Mouse (Mus musculus) 416B (cell line): Measurements from ENCODE around the gene Fgf8.

ENCODE experiments used
- DNase-seq: peaks from one replicate; pipeline ENCODE4 v3.0.0; 2011; ENCODE audit warnings: low read depth

Gene Fgf8

DNA sequence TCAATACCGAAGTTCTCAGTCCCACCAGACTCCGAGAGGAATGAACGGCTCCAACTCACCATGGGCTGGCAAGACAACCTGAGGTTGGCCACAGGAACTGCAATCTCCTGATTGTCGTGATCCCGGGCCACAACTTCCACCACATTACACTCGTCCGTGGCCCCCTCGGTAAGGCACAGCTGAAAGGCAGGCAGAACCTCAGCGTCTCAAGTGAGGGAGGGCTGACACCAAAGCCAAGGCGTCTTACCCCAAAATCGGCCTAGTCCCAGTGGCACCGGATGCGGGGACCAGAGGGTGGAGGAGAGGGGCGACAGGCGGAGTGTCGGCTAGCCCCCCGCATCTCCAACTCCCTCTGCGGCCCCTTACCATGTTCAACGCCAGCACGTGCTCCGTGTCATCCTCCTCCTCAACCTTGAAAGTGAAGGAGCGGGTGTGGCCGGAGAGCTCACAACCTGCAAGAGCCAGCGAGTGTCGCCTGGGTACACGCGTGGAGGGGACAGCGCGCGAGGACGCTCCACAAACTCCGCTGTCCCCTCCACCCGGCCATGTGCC is 6.1 kb upstream of the Fgf8 start:
- DNase-seq, result peak; percentile 59

DNA sequence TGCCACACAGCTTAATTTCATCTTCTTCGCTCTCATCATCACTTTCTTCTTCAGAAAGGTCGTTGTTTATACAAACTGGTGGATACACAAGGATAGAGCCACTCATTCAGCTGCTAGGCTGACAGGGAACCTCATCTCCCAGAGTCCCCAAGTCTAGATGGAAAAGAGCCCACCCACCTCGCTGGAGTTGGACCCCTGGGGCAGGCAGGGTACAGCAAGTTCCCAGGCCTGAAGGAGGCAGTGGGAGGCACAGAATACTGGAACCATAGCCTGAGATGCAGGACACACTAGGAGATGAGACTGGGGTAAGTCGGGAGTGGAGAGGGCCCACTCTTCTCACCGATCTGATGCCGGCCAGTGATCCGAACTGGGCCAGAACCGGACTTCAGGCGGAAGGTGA is 5.5 kb upstream of the Fgf8 start:
- peak; percentile 20 for DNase-seq

DNA sequence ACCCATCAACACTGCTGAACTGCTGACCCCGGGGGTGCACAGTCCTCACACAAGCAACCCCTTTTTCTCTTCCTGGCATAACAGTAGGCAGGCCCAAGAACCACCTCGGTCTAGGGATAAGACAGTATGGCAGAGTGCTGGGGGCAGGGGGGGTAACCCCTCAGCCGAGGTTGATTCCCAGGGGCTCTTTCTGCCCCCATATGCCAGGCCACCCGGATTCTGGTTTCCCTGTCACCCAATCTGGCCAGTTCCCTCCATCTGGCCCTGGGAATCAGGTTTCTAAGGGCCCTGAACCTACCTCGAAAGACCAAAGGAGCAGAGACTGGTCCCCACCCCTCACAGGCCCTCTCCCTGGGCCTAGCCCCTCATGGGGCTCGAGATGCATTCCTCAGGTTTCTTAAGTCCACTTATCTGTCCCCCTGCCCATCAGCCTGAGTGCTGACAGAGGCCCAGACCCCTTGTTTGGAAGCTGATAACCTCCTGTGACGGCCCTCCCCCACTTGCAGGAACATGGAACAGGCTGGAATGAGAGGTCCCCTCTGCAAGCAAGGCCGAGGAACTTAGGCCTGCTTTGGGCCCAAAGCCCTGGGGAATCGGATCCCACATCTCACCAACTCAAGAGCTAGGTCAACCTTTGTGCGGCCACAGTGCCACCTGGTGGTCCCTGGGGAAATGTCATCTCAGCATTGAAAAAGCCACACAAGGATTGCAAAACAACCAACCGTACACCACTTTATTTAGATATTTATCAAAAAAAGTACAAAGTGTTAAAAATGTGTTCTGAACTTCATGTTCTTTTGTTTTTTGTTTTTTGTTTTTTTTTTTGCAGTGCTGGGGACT is 4.5 kb upstream of the Fgf8 start:
- peak; percentile 92 for DNase-seq

DNA sequence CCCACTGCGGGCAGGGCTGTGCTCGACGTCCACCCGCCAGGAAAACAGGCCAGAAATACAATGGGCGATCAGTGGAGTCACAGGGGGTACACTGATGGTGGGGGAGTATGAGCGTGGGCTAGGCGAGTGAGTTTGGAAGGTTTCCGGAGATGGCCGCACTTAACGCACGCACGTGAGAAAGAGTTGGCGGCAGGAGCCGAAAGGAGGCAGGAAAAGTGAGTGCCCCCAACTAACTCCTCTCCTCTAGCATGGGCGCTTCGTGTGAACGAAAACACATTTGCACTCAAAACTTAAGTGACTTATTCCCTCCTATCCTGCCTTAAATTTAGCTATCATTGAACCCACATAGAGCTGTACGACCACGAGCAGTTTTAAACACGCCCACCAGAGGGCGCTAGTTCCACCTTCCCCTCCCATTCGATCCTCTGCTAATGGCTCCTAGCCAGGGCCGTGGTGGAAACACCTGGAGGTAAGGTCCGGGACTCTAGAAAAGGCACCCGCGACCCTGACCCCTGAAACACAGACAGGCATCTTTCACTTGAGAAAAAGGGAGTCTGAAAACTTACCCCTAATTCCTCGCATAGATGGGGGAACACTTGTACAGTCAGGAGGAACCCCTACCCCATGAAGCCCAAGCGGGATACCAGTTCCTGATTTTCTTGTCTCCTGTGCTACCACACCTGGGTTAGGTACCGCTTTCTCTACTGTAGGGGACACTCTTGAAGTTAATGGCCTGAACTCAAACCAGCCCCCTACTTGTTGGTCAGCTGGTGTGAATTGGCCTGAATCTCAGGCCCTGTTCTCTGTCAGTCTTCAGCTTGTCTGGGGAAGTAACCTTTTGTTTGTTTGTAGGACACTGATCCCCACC is 3.7 kb upstream of the Fgf8 start:
- peak; percentile 71 for DNase-seq

DNA sequence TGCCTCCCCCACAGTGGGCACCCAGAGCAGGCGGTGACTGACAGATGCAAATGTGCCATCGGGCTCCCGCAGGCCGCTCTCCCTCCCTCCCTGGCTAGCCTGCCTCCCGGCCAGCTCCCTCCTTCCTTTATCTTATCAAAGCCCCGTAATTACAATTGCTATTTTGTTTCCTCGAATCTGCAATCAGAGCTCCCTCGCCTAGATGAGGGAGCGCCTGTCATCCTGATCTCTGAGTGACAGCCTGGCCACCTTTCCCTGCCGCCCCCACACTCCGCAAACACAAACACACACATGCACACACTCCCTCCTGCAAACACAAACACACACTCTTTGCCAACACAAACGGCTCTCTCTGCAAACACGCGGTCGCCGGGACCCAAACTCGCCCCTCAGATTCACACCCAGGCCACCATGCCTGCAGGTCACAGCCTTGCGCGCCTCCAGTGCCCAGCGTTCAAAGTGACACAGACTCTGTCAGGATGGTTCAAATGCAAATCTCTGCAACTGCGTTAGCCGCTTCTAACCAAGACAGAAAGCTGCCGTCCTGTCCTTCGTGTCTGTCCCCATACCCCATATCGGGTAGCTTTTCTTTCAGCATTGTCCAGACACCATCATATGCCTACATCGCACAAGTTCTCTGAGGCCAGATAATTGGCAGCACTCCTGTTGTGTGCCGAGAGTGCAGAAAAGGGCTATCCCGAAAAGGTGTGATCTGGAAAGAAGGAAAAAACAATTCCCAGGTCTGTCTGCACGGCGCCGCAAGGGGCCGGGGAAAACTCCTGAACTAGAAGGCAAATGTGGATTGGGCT is 2.8 kb upstream of the Fgf8 start:
- no peak for DNase-seq

DNA sequence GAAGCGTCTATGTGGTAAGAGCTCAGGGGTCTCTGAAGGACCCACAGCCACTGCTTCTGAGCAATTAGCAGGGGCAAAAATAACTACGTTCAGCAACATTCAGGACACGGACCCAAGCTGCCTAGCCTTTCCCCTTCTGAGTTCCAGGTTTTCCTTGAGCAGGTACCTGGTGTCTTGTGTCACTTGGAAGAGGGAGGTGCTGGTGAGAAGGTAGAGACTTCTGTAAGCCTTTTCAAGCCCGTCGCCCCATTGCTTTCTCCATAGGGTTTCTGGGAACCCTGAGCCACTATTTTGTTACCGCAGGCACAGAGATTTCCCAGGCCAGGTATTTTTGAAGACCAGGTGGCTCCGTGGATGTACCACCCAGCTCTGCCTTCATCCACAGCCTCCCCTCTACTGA is 904 bp upstream of the Fgf8 start:
- no peak for DNase-seq

DNA sequence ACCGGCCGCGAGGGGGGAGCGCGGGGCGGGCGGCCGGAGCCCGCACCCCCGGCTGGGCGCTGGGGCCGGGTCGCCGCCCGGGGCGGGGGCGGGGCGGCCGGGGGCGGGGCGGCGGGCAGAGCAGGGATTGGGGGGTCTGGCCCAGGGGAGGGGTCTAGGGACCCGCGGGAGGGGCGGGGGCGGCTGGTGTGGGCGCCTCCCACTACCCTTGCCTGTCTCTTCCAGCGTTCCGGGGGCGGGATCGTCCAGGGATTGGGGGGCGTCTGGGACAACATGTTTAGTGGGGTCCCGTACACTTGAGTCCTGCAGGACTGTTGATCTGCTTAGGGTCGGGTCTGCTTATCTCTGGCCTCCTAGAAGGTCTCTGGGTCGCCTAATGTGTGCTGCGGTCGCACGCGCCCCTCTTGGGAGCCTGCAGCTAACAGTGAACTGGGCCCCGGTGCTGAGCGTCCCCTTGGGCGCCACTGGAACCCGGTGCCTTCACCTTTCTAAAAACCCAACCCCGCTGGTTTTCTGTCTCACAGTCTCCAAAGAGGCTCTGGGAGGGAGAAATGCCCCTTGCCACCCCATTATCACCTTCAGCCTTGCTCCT is 365 bp upstream of the Fgf8 start:
- DNase-seq, result no peak

DNA sequence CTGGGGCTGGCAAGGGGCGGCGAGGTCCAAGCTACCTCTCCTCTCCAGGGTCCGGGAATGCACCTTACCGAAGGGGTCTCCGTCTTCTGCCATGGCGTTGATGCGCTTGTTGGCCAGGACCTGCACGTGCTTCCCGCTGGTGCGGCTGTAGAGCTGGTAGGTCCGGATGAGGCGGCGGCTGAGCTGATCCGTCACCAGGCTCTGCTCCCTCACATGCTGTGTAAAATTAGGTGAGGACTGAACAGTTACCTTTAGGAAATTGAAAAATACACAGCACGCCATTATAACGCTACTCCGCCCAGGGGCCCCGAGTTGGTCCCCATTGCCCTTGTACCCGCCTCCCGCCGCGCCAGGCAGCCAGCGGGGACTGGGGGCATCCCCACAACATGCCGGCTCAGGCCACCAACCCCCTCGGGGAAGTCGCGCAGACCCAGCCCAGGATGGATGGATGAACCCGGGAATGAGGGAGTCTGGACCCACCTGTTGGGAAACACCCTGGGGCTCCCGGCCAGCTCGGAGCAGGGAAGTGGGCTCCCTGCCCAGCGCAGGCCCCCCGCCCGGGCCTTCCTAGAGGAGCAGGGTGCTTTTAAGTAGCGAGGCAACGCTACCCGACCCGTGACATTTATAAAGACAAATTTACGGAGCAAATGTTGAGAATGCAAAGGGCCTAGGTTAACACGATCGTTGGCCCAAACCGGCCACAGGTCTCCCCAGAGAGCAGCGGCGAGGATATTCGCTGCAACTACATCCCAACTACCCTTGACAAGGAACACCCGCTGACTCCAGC is 1.1 kb downstream of the Fgf8 start:
- no peak for DNase-seq

DNA sequence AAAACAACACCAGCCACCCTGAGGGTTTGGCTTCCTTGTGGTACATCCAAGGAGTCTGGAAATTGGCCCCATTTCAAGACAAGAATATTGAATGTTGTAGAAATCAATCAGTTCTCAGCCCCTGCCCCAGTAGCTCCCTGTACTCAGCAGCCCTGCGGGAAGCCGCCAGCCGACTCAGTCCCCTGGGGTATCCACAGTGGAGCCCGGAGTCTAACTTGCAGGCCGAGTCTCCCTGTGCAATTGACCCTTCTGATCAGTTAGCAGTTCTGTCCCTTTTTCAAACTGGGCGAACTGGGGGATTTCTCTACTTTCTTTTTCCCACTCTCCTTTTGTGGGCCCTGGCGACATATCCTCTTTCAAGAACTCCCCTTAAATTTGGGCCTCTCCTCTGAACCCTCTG is 1.9 kb downstream of the Fgf8 start:
- DNase-seq, result no peak

DNA sequence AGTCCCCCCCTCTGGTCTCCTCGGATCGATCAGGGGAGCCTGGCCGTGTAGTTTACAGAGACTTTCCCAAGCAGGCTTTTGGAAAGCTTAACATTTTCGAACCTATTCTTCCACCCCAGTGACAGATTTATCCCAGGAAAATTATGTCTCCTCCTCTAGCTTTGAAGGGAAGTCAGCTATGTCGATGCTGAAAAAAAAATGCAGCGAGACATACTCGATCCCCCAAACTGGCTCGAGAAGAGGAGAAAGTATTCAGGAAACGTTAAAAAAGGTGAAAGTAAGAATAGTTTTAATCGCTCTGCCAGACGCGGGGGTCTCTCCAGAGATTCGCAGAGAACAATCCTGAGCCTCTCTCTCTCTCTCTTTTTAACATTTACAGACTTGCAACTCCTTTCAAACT is 2.5 kb downstream of the Fgf8 start:
- DNase-seq, result no peak

DNA sequence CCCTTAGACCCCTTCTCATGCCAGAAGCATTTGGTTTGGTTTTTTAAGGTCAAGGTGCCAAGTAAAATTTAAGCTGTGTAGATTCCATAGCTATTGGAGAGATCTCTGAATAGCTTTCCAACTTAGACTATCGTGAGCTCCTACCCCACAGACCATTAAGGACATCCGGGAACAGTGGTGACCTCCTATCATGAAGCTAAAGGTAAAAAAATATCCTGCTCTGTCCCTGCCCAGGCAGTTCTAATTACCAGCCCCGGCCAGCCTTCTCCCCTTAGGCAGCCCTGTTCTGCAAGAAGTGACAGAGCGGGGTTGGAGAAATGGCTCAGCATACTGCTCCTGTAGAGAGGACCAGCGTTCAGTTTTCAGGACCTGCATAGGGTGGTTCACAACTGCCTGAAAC is 4.2 kb downstream of the Fgf8 start:
- DNase-seq, result no peak

DNA sequence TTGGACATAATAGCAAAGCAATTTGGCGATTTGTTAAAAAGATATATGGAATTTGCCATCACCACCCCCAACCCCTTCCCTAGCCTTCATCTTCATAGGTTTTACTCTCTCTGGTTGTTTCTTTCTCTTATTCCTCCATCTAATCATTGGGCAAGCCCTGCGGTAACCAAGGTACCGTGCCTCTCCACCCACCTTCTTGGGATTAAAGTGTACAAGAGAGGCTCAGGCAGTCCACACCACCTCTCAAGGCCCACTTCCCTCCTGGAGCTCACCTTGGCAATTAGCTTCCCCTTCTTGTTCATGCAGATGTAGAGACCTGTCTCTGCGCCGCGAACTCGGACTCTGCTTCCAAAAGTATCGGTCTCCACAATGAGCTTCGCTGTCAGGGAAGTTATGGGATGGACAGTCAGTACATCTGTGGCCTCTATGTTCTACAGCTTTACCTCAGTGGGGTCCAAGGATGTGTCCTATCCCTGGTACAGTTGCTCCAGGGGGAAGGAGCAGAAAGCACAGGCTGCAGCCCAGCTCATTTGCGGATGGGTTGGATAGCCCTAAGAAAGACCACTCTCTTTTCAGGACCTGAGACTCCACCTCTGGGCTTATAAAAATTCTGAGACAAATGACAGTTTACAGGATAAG is 4.8 kb downstream of the Fgf8 start:
- DNase-seq, result no peak

DNA sequence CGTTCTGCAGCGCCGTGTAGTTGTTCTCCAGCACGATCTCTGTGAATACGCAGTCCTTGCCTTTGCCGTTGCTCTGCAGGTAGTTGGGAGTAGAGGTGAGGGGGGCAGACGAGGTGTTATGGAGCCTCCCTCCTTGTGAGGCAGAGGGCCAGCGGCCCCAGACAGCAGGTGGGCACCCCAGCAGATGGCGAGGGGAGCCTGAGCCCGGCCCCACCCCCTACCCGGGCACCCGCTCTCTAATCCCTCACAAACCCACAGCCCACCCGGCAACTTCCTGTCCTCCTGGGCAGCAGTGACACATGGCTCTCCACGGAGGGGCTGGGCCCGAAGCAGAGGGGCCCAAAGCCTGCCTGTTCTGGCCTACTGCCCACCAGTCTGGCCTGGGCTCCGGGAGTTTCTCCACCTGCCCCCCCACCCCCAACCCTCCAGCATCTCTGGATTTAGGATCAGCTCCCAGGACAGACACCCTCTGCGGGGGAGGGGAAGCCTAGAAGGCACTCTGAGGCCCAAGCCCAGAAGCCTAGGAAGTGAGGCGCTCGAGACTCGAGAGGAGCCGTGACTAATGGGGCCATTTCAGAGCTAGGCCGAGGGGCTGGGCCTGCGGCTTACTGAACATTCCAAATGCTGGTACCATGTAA is 5.4 kb downstream of the Fgf8 start:
- no peak for DNase-seq

DNA sequence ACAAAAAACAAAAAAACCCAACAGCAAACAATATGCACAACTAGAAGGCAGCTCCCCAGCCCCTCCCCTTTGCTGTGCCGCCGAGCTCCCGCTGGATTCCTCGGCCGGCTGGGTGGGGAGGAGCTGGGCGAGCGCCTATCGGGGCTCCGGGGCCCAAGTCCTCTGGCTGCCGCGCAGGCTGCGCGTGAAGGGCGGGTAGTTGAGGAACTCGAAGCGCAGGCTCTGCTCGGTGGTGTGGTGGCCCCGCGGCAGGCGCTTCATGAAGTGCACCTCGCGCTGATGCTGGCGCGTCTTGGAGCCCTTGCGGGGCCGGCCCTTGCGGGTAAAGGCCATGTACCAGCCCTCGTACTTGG is 5.9 kb downstream of the Fgf8 start:
- no peak for DNase-seq

DNA sequence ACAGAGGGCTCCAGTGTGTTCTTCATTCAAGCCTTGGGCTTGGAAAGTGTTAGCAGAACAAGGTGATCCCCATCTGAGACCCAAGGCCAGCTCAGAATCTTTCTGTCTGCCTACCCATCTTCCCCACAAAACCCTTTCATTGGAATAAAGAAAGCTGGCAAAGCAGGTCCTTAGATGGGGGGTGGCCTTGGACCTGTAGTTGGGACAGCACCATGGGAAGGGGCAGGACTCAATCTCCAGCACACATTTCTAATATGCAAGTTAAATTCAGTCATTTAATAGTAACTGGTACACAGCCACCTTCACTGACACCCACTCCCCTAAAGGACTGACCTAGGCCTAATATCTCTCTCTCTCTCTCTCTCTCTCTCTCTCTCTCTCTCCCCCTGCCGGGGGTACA is 6.5 kb downstream of the Fgf8 start:
- no peak for DNase-seq

DNA sequence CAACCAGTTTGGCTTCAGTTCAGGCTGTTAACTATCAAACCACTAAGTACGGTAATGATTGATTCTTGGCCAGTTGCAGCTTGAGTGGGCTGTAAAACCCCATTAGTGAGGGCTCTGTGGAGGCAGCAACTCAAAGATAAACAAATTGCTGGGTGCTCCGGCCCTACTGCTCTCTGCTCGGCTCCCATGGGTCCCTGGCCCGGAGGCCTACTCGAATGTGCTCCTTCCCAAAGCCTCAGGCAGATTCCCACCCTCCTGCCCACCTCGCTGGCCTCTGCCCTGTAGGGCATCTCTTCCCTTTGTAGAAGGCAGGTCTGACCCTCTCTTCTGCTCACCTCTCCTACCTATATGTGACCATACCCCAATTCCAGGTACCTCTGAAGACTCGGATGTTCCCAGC is 8.0 kb downstream of the Fgf8 start:
- DNase-seq, result no peak

DNA sequence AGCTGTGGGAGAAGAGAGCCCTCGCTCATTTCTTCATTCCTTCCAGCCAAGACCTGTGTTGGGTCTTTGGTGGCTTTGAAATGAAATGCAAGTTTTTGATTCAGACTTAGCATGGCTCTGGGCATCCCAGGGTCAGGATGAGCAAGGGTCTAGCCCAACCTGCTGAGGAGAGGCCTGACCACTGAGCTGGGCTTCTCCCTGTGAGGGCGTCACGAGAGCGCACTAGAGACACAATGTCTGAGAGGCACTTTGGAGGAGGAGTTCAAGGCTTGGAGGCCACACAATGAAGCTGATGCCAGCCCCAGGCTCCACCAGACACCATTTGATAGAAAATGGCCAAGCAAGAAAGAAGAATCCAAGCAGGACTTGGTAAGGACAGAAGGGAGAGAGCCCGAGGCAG is 8.5 kb downstream of the Fgf8 start:
- DNase-seq, result no peak

DNA sequence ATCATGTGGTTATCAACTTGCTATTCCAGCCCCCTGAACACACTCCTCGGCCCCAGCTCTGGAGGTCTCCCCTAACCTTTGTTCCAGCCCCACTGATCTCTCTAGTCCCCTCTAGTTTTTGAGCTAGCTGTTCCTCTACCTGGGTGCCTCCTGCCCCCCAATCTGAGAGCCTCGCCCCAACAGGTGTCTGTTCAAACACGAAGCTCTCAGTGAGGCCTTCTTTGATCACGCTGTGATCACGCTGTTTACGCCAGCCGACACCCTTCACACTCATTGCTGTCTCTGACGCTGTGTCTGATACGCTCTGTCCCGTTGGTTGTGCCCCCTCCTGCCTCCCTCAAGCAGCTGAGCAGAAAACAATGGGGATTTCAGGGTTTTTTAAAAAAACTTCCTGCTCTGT is 9.2 kb downstream of the Fgf8 start:
- no peak for DNase-seq

DNA sequence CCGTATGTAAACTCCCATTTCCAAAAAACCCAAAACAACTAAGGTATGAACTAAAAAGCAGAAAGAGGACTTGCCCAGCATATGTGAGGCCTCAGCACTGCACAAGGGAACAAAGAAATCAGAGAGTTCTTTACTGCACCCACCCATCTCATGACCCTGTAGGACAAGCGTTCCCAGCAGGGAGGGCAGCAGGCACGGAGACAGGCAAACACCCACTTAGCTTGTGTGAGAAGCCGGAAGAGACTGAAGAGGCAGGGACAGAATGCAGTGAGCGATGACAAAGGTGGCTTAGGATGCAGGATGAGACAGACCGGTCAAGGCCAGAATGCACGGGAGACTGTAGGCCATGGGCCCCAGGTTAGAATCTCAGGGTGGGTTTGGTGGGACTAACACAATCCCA is 11.1 kb downstream of the Fgf8 start:
- no peak for DNase-seq

DNA sequence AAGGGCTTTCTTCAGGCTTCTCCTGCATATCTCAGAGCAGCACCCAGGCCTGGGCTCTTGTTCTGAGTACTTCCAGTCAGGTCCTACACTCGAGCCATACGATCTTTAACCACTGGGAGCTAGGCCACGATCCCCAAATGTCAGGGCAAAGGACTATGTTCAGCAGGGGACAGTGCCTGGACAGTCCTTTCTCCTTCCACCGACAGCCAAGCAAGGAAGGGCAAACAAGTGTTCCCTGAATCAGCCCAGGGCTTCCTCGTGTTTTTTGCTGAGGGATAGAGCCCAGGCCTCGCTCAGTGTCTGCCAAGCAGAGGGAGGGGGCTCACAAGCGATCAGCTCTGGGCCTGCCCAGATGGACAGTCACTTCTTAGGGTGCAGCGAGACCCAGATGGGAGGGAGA is 12.7 kb downstream of the Fgf8 start:
- DNase-seq, result no peak
